Mouse (Mus musculus): ENCODE results near the gene Pknox2. TPM values are rescaled to one million over a fixed set of nuclear protein-coding genes. Genes with fewer than 3 reads are reported as not detected.

Pknox2 gene
- total and polyA plus RNA-seq, 2 experiments from 2014 or later: 2.0 to 7.3 TPM

DNA sequence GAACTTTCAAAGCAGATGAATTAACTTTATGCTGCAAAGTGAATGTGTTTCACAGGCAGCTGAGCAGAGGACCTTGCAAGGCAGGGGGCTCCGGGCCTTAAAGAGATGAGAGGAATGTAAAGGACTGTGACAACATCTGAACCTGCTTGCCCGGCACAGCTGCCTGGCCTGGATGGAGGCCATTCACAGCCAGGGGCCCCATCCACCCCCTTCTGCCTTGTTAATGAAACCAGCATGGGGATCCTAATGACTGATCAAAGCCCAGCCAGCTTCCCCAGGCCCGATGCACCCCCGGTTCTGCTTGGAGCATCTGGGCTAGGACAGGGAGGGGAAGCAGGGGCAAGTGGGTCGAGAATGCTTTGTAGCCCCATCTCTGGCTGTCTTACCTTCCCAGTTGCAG, 183.0 kb downstream of the Pknox2 start:
- whole genome bisulfite sequencing: 26% methylated on average over 5 of the region's 5 CpGs
- Histone ChIP-seq H3K9me3 (replicated peaks; ENCODE audit: control insufficient read depth, low read length) (no peaks in the 10 kb centered on the region), H3K27me3 (ENCODE audit: control insufficient read depth, insufficient read depth, low read length) (no peaks in the 10 kb centered on the region), H3K4me1 (ENCODE audit: control insufficient read depth, insufficient read depth) (peaks cover 12% of the 10 kb centered on the region), H3K9ac (replicated peaks; ENCODE audit: low read depth, low read length) (no peak overlapping the region), H3K4me3 (ENCODE audit: low read depth, low read length) (no peak overlapping the region), H3K27ac (ENCODE audit: low read depth) (no peak overlapping the region), H3K36me3 (replicated peaks; ENCODE audit: control insufficient read depth, insufficient read depth, low read length) (no peaks in the 10 kb centered on the region), H3K4me2 (ENCODE audit: low read depth, low read length) (no peak overlapping the region)
- ATAC-seq (ENCODE audit: insufficient read depth, low read depth) (no peak), DNase-seq (ENCODE audit: low spot score) (no peak)
- TF ChIP-seq CTCF (IDR thresholded peaks at IDR 0.05; ENCODE audit: low read depth): no peak
- no peak for TF ChIP-seq EP300 (IDR thresholded peaks at IDR 0.05; ENCODE audit: low read depth)

DNA sequence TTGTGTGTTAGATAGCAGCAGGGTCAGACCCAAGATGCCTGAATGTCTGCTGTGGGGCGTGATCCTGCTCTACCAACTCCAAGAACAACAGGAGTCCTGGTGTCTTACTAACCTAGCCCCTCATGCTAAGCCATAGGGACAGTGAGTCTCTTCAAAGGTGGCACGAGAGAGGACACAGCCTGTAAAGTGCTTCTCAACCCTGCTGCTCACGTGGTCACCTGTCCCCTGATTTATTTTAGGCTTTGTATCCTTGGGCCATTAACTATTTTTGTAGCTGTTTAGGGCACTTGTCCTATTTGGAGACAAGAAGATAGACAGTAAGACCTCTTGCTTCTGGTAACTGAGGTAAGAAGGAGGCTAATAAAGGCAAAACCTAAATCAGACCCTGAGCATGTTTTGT, 183.7 kb downstream of the Pknox2 start:
- Histone ChIP-seq H3K27me3 (ENCODE audit: control insufficient read depth, insufficient read depth, low read length) (no peaks in the 10 kb centered on the region), H3K9me3 (replicated peaks; ENCODE audit: control insufficient read depth, low read length) (no peaks in the 10 kb centered on the region), H3K9ac (replicated peaks; ENCODE audit: low read depth, low read length) (no peak overlapping the region), H3K4me2 (ENCODE audit: low read depth, low read length) (no peak overlapping the region), H3K36me3 (replicated peaks; ENCODE audit: control insufficient read depth, insufficient read depth, low read length) (no peaks in the 10 kb centered on the region), H3K4me1 (ENCODE audit: control insufficient read depth, insufficient read depth) (peaks cover 12% of the 10 kb centered on the region), H3K27ac (ENCODE audit: low read depth) (no peak overlapping the region), H3K4me3 (ENCODE audit: low read depth, low read length) (no peak overlapping the region)
- TF ChIP-seq CTCF (IDR thresholded peaks at IDR 0.05; ENCODE audit: low read depth) (no peak), EP300 (IDR thresholded peaks at IDR 0.05; ENCODE audit: low read depth) (no peak)
- DNase-seq (ENCODE audit: low spot score): no peak
- ATAC-seq (ENCODE audit: insufficient read depth, low read depth): no peak
- WGBS: 35% methylated on average over 3 of the region's 3 CpGs

GRCm38 (mm10) chr9:36961874-36962273, 185.3 kb downstream of the Pknox2 start:
- 33% methylated on average over 1 of the region's 1 CpGs for WGBS
- H3K36me3 ChIP-seq (replicated peaks; ENCODE audit: control insufficient read depth, insufficient read depth, low read length): no peaks in the 10 kb centered on the region
- peaks cover 12% of the 10 kb centered on the region for H3K4me1 ChIP-seq (ENCODE audit: control insufficient read depth, insufficient read depth)
- no peak overlapping the region for H3K4me2 ChIP-seq (ENCODE audit: low read depth, low read length)
- peak; percentile 42 for TF ChIP-seq CTCF (IDR thresholded peaks at IDR 0.05; ENCODE audit: low read depth)
- no peak for TF ChIP-seq EP300 (IDR thresholded peaks at IDR 0.05; ENCODE audit: low read depth)
- no peaks in the 10 kb centered on the region for H3K27me3 ChIP-seq (ENCODE audit: control insufficient read depth, insufficient read depth, low read length)
- ATAC-seq (ENCODE audit: insufficient read depth, low read depth) (peak; percentile 39; the same call in 1 of the 2 replicates), DNase-seq (ENCODE audit: low spot score) (no peak)
- H3K9ac ChIP-seq (replicated peaks; ENCODE audit: low read depth, low read length): no peak overlapping the region
- no peak overlapping the region for H3K27ac ChIP-seq (ENCODE audit: low read depth)
- no peak overlapping the region for H3K4me3 ChIP-seq (ENCODE audit: low read depth, low read length)
- H3K9me3 ChIP-seq (replicated peaks; ENCODE audit: control insufficient read depth, low read length): no peaks in the 10 kb centered on the region

- ATAC-seq (ENCODE audit: insufficient read depth, low read depth) (peak; percentile 51; the same call in 1 of the 2 replicates), DNase-seq (ENCODE audit: low spot score) (no peak)
- Histone ChIP-seq H3K9me3 (replicated peaks; ENCODE audit: control insufficient read depth, low read length) (no peaks in the 10 kb centered on the region), H3K4me1 (ENCODE audit: control insufficient read depth, insufficient read depth) (peaks cover 12% of the 10 kb centered on the region), H3K9ac (replicated peaks; ENCODE audit: low read depth, low read length) (no peak overlapping the region), H3K36me3 (replicated peaks; ENCODE audit: control insufficient read depth, insufficient read depth, low read length) (no peaks in the 10 kb centered on the region), H3K4me2 (ENCODE audit: low read depth, low read length) (no peak overlapping the region), H3K4me3 (ENCODE audit: low read depth, low read length) (no peak overlapping the region), H3K27ac (ENCODE audit: low read depth) (no peak overlapping the region), H3K27me3 (ENCODE audit: control insufficient read depth, insufficient read depth, low read length) (no peaks in the 10 kb centered on the region)
- TF ChIP-seq EP300 (IDR thresholded peaks at IDR 0.05; ENCODE audit: low read depth) (no peak), CTCF (IDR thresholded peaks at IDR 0.05; ENCODE audit: low read depth) (no peak)
- whole genome bisulfite sequencing: 58% methylated on average over 5 of the region's 5 CpGs
These were observed 186.1 kb downstream of the Pknox2 start for GRCm38 (mm10) chr9:36961153-36961552.

GRCm38 (mm10) chr9:36951133-36951484, 196.1 kb downstream of the Pknox2 start:
- H3K4me2 ChIP-seq (ENCODE audit: low read depth, low read length): no peak overlapping the region
- H3K4me1 ChIP-seq (ENCODE audit: control insufficient read depth, insufficient read depth): no peaks in the 10 kb centered on the region
- no peak for TF ChIP-seq CTCF (IDR thresholded peaks at IDR 0.05; ENCODE audit: low read depth)
- TF ChIP-seq EP300 (IDR thresholded peaks at IDR 0.05; ENCODE audit: low read depth): no peak
- H3K36me3 ChIP-seq (replicated peaks; ENCODE audit: control insufficient read depth, insufficient read depth, low read length): no peaks in the 10 kb centered on the region
- DNase-seq (ENCODE audit: low spot score): no peak
- WGBS: 62% methylated on average over 2 of the region's 2 CpGs
- H3K27me3 ChIP-seq (ENCODE audit: control insufficient read depth, insufficient read depth, low read length): no peaks in the 10 kb centered on the region
- no peaks in the 10 kb centered on the region for H3K9me3 ChIP-seq (replicated peaks; ENCODE audit: control insufficient read depth, low read length)
- H3K4me3 ChIP-seq (ENCODE audit: low read depth, low read length): no peak overlapping the region
- no peak overlapping the region for H3K9ac ChIP-seq (replicated peaks; ENCODE audit: low read depth, low read length)
- H3K27ac ChIP-seq (ENCODE audit: low read depth): no peak overlapping the region
- no peak for ATAC-seq (ENCODE audit: insufficient read depth, low read depth)
